Mouse (Mus musculus) forebrain, embryonic 16.5 days (tissue): Measurements from ENCODE around the gene Gm4131. TPM values are rescaled to one million over a fixed set of nuclear protein-coding genes. Genes with fewer than 3 reads are reported as not detected.

Source experiments
- ATAC-seq: fragments of 200-750 bp; cut with Nextera tagmentation; 2 replicates; pipeline ENCODE4 v1.8.0; 2017; ENCODE audit warnings: mild to moderate bottlenecking, moderate library complexity
- H3K27ac ChIP-seq: fragments of 300-500 bp; sonication (generic); 2 replicates; pipeline ENCODE4 v1.5.1; 2014; ENCODE audit warnings: low read length, control low read depth
- H3K27me3 ChIP-seq: fragments of 300-500 bp; sonication (generic); replicated peaks from 2 replicates; pipeline ENCODE4 v1.6.1; 2014; ENCODE audit warnings: low read length; ENCODE audit not compliant: control insufficient read depth, insufficient read depth
- H3K36me3 ChIP-seq: fragments of 300-500 bp; sonication (generic); 2 replicates; pipeline ENCODE4 v1.6.1; 2014; ENCODE audit not compliant: control insufficient read depth, insufficient read depth
- H3K4me1 ChIP-seq: fragments of 300-500 bp; sonication (generic); replicated peaks from 2 replicates; pipeline ENCODE4 v1.6.1; 2014; ENCODE audit warnings: low read length; ENCODE audit not compliant: control insufficient read depth, insufficient read depth
- H3K4me2 ChIP-seq: fragments of 300-500 bp; sonication (generic); 2 replicates; pipeline ENCODE4 v1.6.1; 2014; ENCODE audit warnings: mild to moderate bottlenecking, low read length, control low read depth
- H3K4me3 ChIP-seq: fragments of 300-500 bp; sonication (generic); replicated peaks from 2 replicates; pipeline ENCODE4 v1.5.1; 2014; ENCODE audit warnings: mild to moderate bottlenecking, low read length, control low read depth
- H3K9ac ChIP-seq: fragments of 300-500 bp; sonication (generic); replicated peaks from 2 replicates; pipeline ENCODE4 v1.6.1; 2014; ENCODE audit warnings: low read depth, low read length, control low read depth
- H3K9me3 ChIP-seq: fragments of 300-500 bp; sonication (generic); 2 replicates; pipeline ENCODE4 v1.6.1; 2016; ENCODE audit warnings: low read length; ENCODE audit not compliant: control insufficient read depth
- WGBS: fragments of 180-500 bp; shearing (Covaris S2); extraction: QIAGEN DNeasy Blood & Tissue Kit; methylation state at CpG from one replicate; pipeline ENCODE4 v1.1.7; 2014; 5-methylcytosine and 5-hydroxymethylcytosine counted together
- polyA plus RNA-seq: library from polyadenylated mRNA; unstranded; fragments of >200 nt; fragmentation: Nextera tagmentation; extraction: Ambion mirVana; gene quantifications from 2 replicates; pipeline ENCODE4 v1.2.1, GENCODE M21; 2015

Gm4131 gene
- polyA plus RNA-seq, 1 experiment from 2014 or later: 0.49 TPM

DNA sequence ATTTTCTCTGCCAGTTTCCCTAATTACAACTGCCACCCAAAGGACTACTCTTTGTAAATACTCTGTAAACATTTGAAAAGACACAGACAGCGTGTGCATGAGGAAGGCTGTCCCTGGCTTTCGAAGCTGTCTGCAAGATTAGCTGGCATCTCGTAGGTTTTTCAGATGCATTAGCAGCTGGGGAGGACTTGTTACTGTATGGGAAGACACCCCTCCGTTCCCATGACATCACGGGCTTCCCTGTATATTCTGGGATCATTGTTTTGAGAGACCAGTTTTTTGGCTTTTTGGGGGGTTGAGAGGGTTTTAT is 111.2 kb downstream of the Gm4131 start:
- peak overlapping the region; percentile 48 for H3K4me2 ChIP-seq
- peak overlapping the region; percentile 25 for H3K4me3 ChIP-seq
- H3K27ac ChIP-seq: peak overlapping the region; percentile 95
- WGBS: 6% methylated on average over 5 of the region's 5 CpGs
- peaks cover 36% of the 10 kb centered on the region for H3K4me1 ChIP-seq
- H3K36me3 ChIP-seq: no peaks in the 10 kb centered on the region
- ATAC-seq: peak; percentile 84
- H3K9ac ChIP-seq: no peak overlapping the region; the same call in 1 of the 2 replicates
- H3K9me3 ChIP-seq: no peaks in the 10 kb centered on the region
- no peaks in the 10 kb centered on the region for H3K27me3 ChIP-seq

DNA sequence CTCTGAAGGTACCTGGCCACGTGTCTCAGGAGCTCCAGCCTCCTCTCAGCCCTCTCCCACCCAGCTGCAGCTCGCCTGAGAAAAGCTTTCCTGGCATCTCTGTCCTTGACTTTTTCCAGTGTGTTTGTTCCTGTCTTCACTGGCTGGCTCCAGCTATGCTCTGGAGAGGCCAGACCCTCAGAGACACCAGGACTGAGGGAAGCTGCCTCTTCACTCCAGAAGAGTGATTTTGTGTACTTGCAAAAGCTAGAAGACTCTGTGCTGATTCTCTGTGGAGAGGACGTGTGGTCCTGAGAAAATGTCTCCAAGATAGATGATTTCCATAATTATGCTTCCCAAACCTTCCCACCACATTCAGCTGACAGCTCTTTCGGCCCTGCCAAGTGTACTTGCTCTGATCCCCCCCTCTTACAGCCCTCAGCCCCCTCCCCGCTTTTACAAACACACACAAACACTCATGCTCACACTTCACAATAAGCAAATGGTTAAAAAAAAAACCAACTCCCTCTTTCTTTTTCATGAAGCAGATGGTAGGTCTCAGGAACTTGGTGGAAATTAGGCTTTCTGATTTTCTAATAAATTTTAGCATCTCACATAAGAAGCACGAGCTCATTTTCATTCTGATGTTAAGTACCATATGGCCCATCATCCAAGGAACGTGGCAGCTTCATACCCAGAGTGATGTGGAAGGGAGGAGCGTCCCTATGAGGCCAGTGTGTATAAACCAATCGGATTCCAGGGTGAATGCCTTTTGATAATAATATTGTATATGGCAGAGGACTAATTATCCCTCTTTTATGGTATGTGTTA is 111.8 kb downstream of the Gm4131 start:
- peak; percentile 92 for ATAC-seq
- Histone ChIP-seq H3K9me3 (no peaks in the 10 kb centered on the region), H3K9ac (no peak overlapping the region), H3K4me2 (peak overlapping the region; percentile 48), H3K4me3 (peak overlapping the region; percentile 6; the same call in 1 of the 2 replicates), H3K27ac (peak overlapping the region; percentile 95), H3K4me1 (peaks cover 36% of the 10 kb centered on the region), H3K27me3 (no peaks in the 10 kb centered on the region), H3K36me3 (no peaks in the 10 kb centered on the region)
- 16% methylated on average over 9 of the region's 9 CpGs for WGBS

DNA sequence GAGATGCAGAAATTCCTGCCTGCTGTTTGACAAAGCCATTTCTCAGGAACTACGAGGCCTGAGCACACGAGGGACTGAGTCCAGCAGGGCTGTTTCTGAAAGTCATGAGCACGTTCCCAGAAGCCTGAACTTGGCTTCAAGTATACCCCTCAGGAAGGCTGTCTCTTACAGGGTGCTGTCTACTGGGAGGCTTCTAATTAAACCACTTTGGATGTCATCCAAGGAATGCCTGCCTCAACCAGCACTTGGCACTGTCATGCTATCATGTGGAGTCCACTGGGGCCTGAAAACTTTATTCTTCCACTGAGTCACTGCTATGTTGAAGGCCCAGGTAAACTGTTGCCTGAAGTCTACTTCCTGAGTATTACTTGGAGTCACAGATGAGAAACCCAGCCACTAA is 112.6 kb downstream of the Gm4131 start:
- Histone ChIP-seq H3K27ac (peak overlapping the region; percentile 95), H3K9me3 (no peaks in the 10 kb centered on the region), H3K4me3 (no peak overlapping the region), H3K4me1 (peaks cover 36% of the 10 kb centered on the region), H3K4me2 (peak overlapping the region; percentile 36), H3K36me3 (no peaks in the 10 kb centered on the region), H3K9ac (no peak overlapping the region), H3K27me3 (no peaks in the 10 kb centered on the region)
- ATAC-seq: no peak
- 12% methylated on average over 3 of the region's 3 CpGs for WGBS

DNA sequence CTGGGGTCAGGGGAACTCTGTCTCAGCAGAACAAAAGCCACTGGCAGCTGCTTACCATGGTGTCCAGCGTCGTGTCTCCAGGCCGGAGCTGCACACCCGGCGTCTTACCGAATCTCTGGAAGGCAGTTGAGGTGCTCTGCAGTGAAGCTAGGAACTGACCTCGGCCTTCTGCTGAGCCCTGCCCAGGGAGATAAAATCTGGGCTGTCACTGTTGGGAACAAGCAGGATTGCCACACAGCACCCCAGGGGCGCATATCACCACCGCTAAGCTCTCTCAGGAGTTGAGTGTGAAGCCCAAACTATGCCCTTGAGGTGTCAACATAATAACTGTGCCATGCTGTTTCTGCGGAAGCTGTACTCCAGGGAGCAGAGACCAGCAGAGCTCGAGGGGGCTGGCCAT is 113.4 kb downstream of the Gm4131 start:
- peaks cover 36% of the 10 kb centered on the region for H3K4me1 ChIP-seq
- 79% methylated on average over 11 of the region's 11 CpGs for WGBS

DNA sequence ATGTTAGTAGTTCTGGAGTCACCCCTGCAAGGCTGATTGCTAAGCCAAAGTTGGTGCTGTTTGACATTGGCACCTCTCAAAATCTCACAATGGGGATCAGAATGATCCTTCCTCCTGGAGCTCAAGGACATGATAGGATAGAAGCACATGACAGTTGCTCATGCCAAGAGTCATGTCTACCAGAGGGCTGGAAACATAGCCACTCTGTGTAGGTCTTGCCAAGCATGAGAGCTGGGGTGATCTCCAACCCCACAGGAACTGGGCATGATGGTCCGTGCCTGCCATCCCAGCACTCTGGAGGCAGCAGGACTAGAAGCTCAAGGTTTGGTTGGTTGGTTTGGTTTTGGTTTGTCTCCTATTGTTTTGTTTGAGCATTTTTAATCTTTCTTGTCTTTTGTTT is 116.0 kb downstream of the Gm4131 start:
- H3K4me1 ChIP-seq: peaks cover 31% of the 10 kb centered on the region
- no peak overlapping the region for H3K4me3 ChIP-seq
- no peaks in the 10 kb centered on the region for H3K9me3 ChIP-seq
- no peaks in the 10 kb centered on the region for H3K36me3 ChIP-seq
- no peaks in the 10 kb centered on the region for H3K27me3 ChIP-seq
- H3K27ac ChIP-seq: no peak overlapping the region
- no peak overlapping the region for H3K4me2 ChIP-seq
- ATAC-seq: no peak
- WGBS: 100% methylated on average over 1 of the region's 1 CpGs
- no peak overlapping the region for H3K9ac ChIP-seq

More for the DNA sequence above, 113.4 kb downstream of the Gm4131 start:
- H3K27ac ChIP-seq: peak overlapping the region; percentile 41
- no peaks in the 10 kb centered on the region for H3K9me3 ChIP-seq
- no peaks in the 10 kb centered on the region for H3K36me3 ChIP-seq
- no peak overlapping the region for H3K4me3 ChIP-seq
- no peaks in the 10 kb centered on the region for H3K27me3 ChIP-seq
- H3K4me2 ChIP-seq: no peak overlapping the region
- no peak for ATAC-seq
- no peak overlapping the region for H3K9ac ChIP-seq

DNA sequence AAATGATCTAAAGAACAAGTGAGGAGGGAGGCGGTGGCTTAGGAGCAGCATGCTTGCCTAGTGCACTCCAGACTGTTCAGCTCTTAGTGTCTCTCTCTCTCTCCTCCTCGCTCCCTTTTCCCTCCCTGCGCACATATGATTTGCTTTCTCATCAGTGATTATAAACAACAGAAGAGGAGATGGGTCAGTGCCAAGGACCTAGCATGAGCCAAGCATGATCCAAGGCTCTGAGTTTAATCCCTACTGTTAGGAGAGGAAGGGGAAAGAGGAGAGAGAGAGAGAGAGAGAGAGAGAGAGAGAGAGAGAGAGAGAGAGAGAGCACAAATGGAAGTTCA is 119.5 kb downstream of the Gm4131 start:
- ATAC-seq: peak; percentile 91
- Histone ChIP-seq H3K27me3 (no peaks in the 10 kb centered on the region), H3K36me3 (no peaks in the 10 kb centered on the region), H3K4me3 (no peak overlapping the region), H3K4me2 (no peak overlapping the region), H3K9ac (no peak overlapping the region), H3K27ac (no peak overlapping the region; the same call in 1 of the 2 replicates), H3K9me3 (no peaks in the 10 kb centered on the region), H3K4me1 (peaks cover 13% of the 10 kb centered on the region)
- WGBS: 18% methylated on average over 3 of the region's 3 CpGs

DNA sequence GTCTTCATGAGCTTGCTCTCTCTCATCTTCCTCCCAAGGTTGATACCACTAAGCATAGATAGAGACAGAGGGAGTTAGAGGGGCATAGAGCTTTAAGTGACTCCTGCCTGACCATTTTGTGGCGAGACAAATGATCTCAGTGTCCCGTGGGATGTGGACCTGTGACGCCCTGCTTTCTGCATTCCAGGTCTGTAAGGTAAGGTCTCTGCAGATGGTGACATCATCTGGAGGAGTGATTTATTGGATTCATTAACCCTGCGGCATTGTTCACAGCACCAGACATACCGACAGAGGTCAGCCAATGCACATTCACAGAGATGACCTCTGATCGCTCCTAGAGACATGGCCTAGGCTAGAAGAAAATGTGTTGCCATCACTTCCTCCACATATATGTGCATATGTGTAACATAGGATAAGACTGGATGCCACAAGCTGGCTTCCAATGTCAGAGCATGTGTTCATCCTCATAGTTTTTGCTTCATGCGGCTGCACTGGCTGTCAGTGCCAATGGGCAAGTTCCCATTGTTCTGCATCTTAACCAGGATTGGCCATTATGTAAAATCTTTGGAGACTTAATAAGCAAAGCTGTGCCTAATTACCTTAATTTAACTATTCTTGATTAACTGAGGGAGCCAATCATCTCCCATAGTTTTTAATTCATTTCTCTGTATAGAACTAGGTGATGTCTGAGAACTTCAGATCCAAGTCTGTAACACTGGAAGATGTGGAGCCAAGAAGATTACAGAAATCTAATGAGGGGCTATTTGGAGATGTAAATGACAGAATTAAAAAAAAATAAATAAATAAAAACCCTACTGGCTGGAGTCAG is 120.1 kb downstream of the Gm4131 start:
- WGBS: 50% methylated on average over 7 of the region's 7 CpGs
- no peak overlapping the region for H3K4me3 ChIP-seq
- no peak overlapping the region for H3K9ac ChIP-seq

DNA sequence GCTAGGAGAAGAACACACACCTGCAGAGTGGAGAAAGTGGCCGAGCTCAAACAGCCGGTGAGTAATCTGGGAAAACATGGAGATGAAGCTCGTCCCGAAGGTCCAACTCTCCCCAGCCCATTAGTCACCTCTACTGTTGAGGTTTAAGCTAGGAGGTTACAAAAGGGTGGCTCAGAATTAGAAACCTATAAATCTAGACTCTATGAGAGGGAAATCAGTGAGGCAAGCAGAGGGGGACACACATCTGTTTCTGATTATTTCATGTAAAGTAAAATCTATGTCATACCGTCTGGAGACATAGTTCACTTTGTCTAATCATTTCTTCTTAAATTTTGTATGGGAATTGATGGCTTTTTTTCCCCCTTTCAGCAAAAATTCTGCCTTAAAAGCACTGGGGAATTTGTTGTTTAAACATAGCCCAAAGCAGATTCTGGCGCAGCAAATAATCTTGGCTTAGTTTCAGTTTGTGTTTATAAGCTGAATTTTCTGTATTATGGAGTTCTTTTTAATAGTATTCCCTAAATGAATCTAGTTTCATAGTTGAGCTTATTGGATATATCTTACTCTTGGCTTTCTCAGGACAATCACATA is 122.8 kb downstream of the Gm4131 start:
- Histone ChIP-seq H3K4me1 (peaks cover 13% of the 10 kb centered on the region), H3K4me3 (no peak overlapping the region), H3K9ac (no peak overlapping the region), H3K27ac (no peak overlapping the region), H3K4me2 (no peak overlapping the region), H3K36me3 (no peaks in the 10 kb centered on the region), H3K9me3 (no peaks in the 10 kb centered on the region), H3K27me3 (no peaks in the 10 kb centered on the region)
- ATAC-seq: no peak
- WGBS: 91% methylated on average over 6 of the region's 6 CpGs

More for the DNA sequence above, 120.1 kb downstream of the Gm4131 start:
- Histone ChIP-seq H3K4me1 (peaks cover 13% of the 10 kb centered on the region), H3K9me3 (no peaks in the 10 kb centered on the region), H3K36me3 (no peaks in the 10 kb centered on the region), H3K4me2 (no peak overlapping the region), H3K27ac (peak overlapping the region; percentile 32), H3K27me3 (no peaks in the 10 kb centered on the region)
- ATAC-seq: peak; percentile 46

DNA sequence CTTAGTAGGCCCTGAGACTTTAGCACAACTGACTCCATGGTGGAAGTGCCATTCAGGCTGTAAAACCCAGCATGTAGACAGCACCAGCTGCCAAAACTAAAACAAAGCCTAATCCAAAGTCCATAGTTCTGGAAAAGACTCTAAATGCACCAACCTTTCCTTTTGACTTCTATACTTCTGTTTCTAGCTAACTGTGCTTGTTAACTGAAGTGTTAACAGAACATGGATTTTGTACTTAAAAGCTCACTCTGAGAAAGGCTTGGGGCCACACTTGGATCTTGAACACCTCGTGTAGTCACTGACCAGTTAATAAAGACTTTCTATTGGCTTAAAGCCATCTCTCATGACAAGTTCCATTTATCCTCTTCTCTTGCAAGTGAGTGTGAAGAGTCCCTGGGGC is 123.8 kb downstream of the Gm4131 start:
- Histone ChIP-seq H3K27me3 (no peaks in the 10 kb centered on the region), H3K4me1 (peaks cover 13% of the 10 kb centered on the region), H3K9me3 (no peaks in the 10 kb centered on the region), H3K36me3 (no peaks in the 10 kb centered on the region), H3K27ac (no peak overlapping the region), H3K9ac (no peak overlapping the region), H3K4me3 (no peak overlapping the region), H3K4me2 (no peak overlapping the region)
- ATAC-seq: no peak
- 58% methylated on average over 1 of the region's 1 CpGs for WGBS
